Mouse (Mus musculus) right cerebral cortex, postnatal 10 days (tissue): ENCODE measurements around the gene Prdm5.

Source experiments
- DNase-seq, 2 experiments: peaks; one replicate each; pipeline ENCODE4 v3.0.0; 2021; ENCODE audit warnings: low spot score in 2 of 2

Prdm5 gene

GRCm38 (mm10) chr6:65932776-65933175, 154.0 kb downstream of the Prdm5 start:
- DNase-seq: no peak

- no peak for DNase-seq
These were observed 154.4 kb downstream of the Prdm5 start for GRCm38 (mm10) chr6:65933177-65933576.

GRCm38 (mm10) chr6:65935566-65936281, 156.9 kb downstream of the Prdm5 start:
- no peak for DNase-seq

- DNase-seq: peak in 1 of 2 experiments; percentile 22
These were observed 171.7 kb downstream of the Prdm5 start for GRCm38 (mm10) chr6:65950492-65950891.

- DNase-seq: no peak
These were observed 173.5 kb downstream of the Prdm5 start, which contains the start of gene 4930544G11Rik for GRCm38 (mm10) chr6:65952309-65952708. 4930544G11Rik (plus strand) TSS chr6:65952609.

- no peak for DNase-seq
These were observed 190.8 kb downstream of the Prdm5 start for GRCm38 (mm10) chr6:65969386-65970111.

GRCm38 (mm10) chr6:65970410-65970809, 191.6 kb downstream of the Prdm5 start:
- no peak for DNase-seq
